Mouse (Mus musculus): Measurements from ENCODE around the gene Scn3a. TPM values are rescaled to one million over a fixed set of nuclear protein-coding genes. Genes with fewer than 3 reads are reported as not detected.

Gene Scn3a
- polyA plus RNA-seq (2014; fragmentation: Illumina TruSeq; extraction: RNeasy Lipid Tissue Mini Kit (QIAGEN cat#74804); ENCODE audit: low read depth, low replicate concordance): 0.36 TPM

GRCm38 (mm10) chr2:65566793-65567787 is at the start of gene Scn3a:
TSS of gene Scn3a (minus strand) at chr2:65567627.

Other genes with a start within 250 kb of the Scn3a start
- gene Slc38a11, start 203.6 kb downstream of the Scn3a start, polyA plus RNA-seq (2014; fragmentation: Illumina TruSeq; extraction: RNeasy Lipid Tissue Mini Kit (QIAGEN cat#74804); ENCODE audit: low read depth, low replicate concordance): 0.32 TPM
- gene Scn2a, start 53.1 kb upstream of the Scn3a start, polyA plus RNA-seq (2014; fragmentation: Illumina TruSeq; extraction: RNeasy Lipid Tissue Mini Kit (QIAGEN cat#74804); ENCODE audit: low read depth, low replicate concordance): 2.8 TPM

Measured in testis, adult 10 weeks (tissue).